Mouse (Mus musculus): ENCODE data around the gene Kcna4.

GRCm38 (mm10) chr2:107321596-107322226 lies 31.3 kb downstream of the Kcna4 start:
- TF ChIP-seq CTCF (IDR thresholded peaks at IDR 0.05; ENCODE audit: borderline replicate concordance, extremely low read depth, insufficient read depth, insufficient read length) (no peak), POLR2A (IDR thresholded peaks at IDR 0.05; ENCODE audit: borderline replicate concordance, extremely low read depth, insufficient read depth, insufficient read length, poor library complexity, severe bottlenecking) (no peak)
